Mouse (Mus musculus) neutrophil, adult 5-6 weeks (primary cell): Measurements from ENCODE around the gene Csgalnact2. TPM values are rescaled to one million over a fixed set of nuclear protein-coding genes. Genes with fewer than 3 reads are reported as not detected.

Source experiments
- ATAC-seq: fragments of 151-379, 151-347 bp; 2 replicates; pipeline ENCODE4 v1.8.0; 2017; ENCODE audit warnings: mild to moderate bottlenecking, moderate TSS enrichment; ENCODE audit not compliant: insufficient number of reproducible peaks, poor library complexity, low FRiP score, severe bottlenecking; ENCODE audit errors: extremely low read depth
- total RNA-seq: library from RNA; stranded (forward); fragments of 200-1000 nt; gene quantifications from 2 replicates; pipeline ENCODE4 v1.2.3, GENCODE M21; 2017

The Csgalnact2 gene
- total RNA-seq, 1 experiment from 2014 or later, result 59.9 TPM

- no peak for ATAC-seq
These were observed 59.0 kb downstream of the Csgalnact2 start for GRCm38 (mm10) chr6:118079762-118080465.

GRCm38 (mm10) chr6:118079292-118079691 is 59.6 kb downstream of the Csgalnact2 start:
- no peak for ATAC-seq

DNA sequence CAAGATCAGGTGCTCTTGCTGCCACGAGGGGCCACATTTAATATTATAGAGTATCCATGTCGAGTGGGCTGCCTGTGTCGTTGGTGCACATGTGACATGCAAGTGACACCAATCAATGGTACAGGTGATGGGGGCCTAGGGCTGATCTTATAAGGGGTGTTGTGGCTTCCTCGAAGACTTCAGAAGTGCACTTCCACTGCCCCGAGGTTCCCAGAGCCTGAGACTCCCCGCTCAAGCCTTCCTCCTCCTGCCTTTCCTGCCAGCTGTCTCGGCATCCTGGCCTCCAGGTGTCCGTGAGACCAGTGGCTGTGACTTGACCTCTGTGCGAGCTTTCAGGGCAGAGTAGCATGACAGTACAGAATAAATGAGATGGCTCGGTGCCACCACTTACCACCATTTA is 60.2 kb downstream of the Csgalnact2 start:
- no peak for ATAC-seq

DNA sequence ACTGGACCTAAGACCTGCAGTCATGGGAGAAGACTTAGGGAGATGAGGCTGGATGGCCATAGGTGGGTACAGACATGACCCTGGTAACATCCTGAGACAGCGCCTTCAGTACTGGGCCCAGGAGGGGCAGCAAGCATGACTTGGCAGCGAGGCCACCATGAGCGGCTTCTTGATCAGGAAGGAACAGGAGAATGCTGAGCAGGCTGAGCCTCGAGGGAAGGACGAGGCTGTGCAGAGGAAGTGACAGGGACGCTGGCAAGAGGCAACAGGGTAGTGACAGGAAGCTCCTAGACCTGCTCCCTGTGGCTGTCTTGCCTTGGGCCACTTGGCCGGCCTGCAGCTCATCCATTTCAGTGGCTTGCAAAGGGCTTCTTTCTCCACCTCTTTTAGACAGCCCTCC is 61.5 kb downstream of the Csgalnact2 start:
- ATAC-seq, result no peak

DNA sequence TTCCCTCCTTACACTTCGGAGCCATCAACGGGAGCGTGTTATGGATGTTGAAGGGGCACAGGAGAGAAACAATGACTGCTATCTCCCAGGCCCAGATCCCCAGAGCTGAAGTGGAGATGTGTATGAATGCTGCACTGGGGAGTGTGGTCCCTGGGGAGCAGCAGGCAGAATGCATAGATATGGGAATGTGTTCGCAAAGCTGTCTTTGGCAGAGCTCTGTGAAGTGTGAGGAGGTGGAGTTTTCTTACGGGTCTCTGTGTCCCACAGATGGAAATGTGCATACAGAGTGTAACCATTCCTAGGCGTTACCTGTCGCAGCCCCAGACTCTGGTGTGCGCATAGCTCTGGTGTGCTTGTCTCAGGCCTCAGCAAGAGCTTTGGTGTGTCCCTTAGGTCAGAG is 62.2 kb downstream of the Csgalnact2 start:
- ATAC-seq, result no peak

- ATAC-seq, result no peak
These were observed 62.7 kb downstream of the Csgalnact2 start for GRCm38 (mm10) chr6:118076256-118076655.

- no peak for ATAC-seq
These were observed 64.8 kb downstream of the Csgalnact2 start for GRCm38 (mm10) chr6:118074151-118074550.

GRCm38 (mm10) chr6:118072176-118072575 is 66.8 kb downstream of the Csgalnact2 start:
- ATAC-seq, result no peak

DNA sequence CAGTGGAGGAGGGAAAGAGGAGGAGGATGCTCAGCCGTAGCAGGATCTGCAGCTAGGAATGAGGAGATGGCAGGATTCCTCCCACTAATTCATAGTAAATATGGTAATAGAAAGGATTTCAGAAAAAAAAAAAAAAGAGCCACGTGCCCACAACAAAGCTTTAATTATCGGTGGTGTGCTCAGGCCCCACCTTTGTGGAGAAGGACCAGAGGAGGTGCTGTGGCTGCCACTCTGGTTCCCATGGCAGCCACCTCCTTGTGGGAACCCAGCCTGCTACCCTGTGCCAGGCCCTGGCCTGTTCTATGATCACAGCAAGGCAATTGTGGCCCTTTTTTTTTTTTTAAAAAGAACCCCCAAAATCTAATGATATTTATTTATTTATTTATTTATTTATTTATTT is 67.5 kb downstream of the Csgalnact2 start:
- ATAC-seq, result no peak

DNA sequence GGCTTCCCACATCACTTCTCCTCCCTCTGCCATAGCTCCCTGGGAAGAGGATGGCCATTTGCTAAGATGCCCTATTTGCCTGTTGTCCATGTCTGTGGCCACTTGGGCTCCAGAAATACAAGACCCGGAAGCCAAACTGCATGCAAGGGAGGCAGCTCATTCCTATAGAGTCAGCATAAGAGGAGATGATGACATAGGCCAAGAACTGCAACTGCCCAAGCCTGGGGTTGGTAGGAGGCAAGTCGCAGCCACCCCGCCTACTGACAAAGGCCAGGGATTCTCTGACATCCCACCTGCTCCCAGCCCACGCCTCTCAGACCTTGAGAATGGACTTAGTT is 68.0 kb downstream of the Csgalnact2 start:
- ATAC-seq, result no peak

- no peak for ATAC-seq
These were observed 68.5 kb downstream of the Csgalnact2 start for GRCm38 (mm10) chr6:118070321-118071012.

- no peak for ATAC-seq
These were observed 71.2 kb downstream of the Csgalnact2 start for GRCm38 (mm10) chr6:118067720-118068119.

DNA sequence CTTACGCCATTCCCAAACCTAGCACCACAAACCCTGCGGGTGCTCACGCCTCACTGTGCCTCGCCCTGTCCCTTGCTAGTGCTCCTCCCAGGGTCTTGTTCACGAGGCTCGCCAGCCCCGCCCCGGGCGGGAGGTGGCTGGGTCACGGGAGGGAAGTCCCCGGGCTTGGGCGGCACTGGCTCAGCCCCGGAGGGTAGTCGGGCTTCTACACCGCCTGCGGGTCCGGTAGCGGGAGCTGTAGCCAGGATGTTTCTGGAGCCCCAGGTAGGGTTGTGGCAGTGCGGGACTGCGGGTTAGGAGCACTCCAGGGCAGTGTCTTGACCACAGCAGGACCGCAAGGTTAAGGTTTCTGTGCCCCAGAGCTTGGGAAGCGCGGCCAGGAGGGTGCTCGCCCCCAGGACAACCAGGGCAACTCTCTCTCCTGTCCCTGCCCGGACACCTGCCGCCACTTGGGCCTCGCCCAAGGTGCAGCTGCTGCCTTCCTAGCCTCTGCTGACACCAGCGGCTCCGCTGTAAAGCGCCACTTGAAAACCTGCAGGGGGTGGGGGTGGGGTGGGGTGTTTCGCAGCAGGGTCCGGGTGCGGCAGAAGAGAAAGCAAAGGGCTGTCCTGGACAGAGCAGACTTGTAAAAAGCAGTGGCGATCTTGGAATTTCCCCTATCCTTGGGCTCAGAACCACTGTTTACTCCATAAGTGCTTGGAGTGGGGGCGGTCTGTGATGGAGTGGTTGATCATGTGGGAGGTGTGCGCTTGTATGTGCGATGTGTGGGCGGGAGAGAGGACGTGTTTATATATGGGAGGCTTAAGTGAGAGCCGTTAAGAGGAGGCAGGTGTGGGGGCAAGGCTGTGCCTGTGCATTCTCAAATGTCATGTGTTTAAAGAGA is 72.5 kb downstream of the Csgalnact2 start:
- peak; percentile 13; the same call in 1 of the 2 replicates for ATAC-seq

DNA sequence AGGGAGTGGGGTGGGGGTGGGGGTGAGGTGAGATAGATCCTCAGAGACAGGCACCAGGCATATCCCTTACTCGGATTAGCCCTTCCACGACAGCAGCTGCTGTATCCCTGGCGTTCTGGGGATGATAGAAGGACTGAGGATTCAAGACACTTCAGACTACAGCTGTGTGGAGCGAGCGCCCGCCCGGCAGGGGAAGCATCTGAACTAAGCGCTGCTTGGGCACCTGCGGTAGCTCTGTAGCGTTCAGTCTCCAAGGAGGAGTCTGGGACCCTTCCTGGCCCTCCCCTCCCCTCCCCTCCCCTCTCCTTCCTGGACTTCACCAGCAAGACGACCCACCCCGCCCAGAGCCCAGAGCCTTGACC is 73.1 kb downstream of the Csgalnact2 start:
- ATAC-seq, result no peak

GRCm38 (mm10) chr6:118064968-118065530 is 73.9 kb downstream of the Csgalnact2 start:
- ATAC-seq, result no peak

DNA sequence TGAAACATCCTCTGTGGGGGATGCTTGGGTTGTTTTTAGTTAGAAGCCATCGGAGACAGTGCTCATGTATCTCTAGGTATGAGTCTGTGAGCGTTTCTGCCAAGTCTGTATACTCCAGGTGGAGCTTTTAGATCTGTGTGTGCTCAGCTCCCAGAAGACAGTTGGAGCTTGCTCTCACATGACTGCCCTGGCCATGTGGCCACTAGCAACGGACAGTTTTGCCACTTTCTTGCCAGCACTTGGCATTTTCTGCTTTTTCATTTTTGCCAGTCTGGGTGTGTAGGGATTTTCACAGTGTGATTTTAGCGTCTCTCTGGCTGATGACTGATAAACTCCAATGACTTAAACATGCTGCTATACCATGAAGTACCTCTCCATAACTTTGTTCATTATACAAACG is 75.7 kb downstream of the Csgalnact2 start:
- no peak for ATAC-seq

DNA sequence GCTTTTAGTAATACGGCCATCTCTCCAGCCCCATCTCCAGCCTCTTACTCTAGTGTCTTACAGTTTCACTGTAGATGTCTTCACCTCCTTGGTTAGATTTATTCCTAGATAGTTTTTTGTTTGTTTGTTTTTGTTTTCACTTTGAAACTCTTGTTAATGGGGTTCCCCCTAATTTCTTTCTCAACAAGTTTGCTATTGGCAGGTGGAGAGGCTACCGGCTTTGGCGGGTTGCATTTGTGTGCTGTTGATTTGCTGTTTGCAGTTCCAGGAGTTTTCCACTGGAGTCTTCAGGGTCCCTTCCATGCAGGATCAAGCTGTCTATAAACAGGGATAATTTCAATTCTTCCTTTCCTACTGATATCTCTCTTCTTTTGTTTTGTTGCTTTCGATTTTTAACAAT is 77.7 kb downstream of the Csgalnact2 start:
- ATAC-seq, result no peak
